Mouse (Mus musculus) CH12.LX (cell line): Measurements from ENCODE around the gene Gramd1a. TPM values are rescaled to one million over a fixed set of nuclear protein-coding genes. Genes with fewer than 3 reads are reported as not detected.

Experiments used
- DNase-seq: peaks from one replicate; pipeline ENCODE4 v3.0.0-alpha.2; 2013; ENCODE audit errors: extremely low read depth
- H3K27ac ChIP-seq: 2 replicates; pipeline ENCODE4 v1.5.1; 2012; ENCODE audit warnings: low read depth, mild to moderate bottlenecking, control low read depth, moderate library complexity; ENCODE audit not compliant: insufficient read depth
- H3K27me3 ChIP-seq: replicated peaks from 2 replicates; pipeline ENCODE3; 2012; ENCODE audit warnings: inconsistent platforms
- H3K36me3 ChIP-seq, 2 experiments: replicated peaks in 1 of 2; 2 replicates each; pipeline versions ENCODE3 to v1.6.1; 2012; ENCODE audit warnings: inconsistent platforms in 1 of 2, low read length in 1 of 2, mild to moderate bottlenecking in 1 of 2, mixed read lengths in 1 of 2, moderate library complexity in 1 of 2; ENCODE audit not compliant: control insufficient read depth in 1 of 2, insufficient read depth in 1 of 2
- H3K4me1 ChIP-seq, 2 experiments: 2 replicates each; pipeline ENCODE4 v1.6.1; 2012; ENCODE audit warnings: inconsistent platforms in 1 of 2, moderate library complexity in 1 of 2; ENCODE audit not compliant: insufficient read depth in 2 of 2, control insufficient read depth in 1 of 2
- H3K4me2 ChIP-seq: 2 replicates; pipeline ENCODE4 v1.6.1; 2012; ENCODE audit warnings: low read depth, mild to moderate bottlenecking, control low read depth; ENCODE audit not compliant: poor library complexity, insufficient read depth, severe bottlenecking
- H3K4me3 ChIP-seq, 3 experiments: fragments of 150-350 bp in 1 of 3; sonication (generic) in 1 of 3; replicated peaks in 1 of 3; 2 replicates each; pipeline versions ENCODE3 to v1.5.1; 2011 to 2012; ENCODE audit warnings: low read depth in 2 of 3, low read length in 2 of 3, mild to moderate bottlenecking in 2 of 3, moderate library complexity in 2 of 3, control low read depth in 1 of 3, improper control_type of control experiment in 1 of 3, inconsistent platforms in 1 of 3, mixed read lengths in 1 of 3; ENCODE audit not compliant: poor library complexity in 1 of 3
- H3K79me2 ChIP-seq: replicated peaks from 2 replicates; pipeline ENCODE4 v1.6.1; 2012; ENCODE audit warnings: mild to moderate bottlenecking, moderate library complexity; ENCODE audit not compliant: control insufficient read depth, poor library complexity, insufficient read depth, severe bottlenecking; ENCODE audit errors: extremely low read depth
- H3K9ac ChIP-seq: 2 replicates; pipeline ENCODE4 v1.6.1; 2012; ENCODE audit warnings: low read depth, mild to moderate bottlenecking, control low read depth, moderate library complexity; ENCODE audit not compliant: insufficient read depth
- H3K9me3 ChIP-seq: replicated peaks from 2 replicates; pipeline ENCODE3; 2012; ENCODE audit warnings: low read length, inconsistent platforms, mixed read lengths
- BHLHE40 ChIP-seq: IDR thresholded peaks from 2 replicates; pipeline ENCODE4 v1.6.1; 2011; ENCODE audit warnings: mild to moderate bottlenecking, low read depth, low read length, improper control_type of control experiment
- CHD1 ChIP-seq: IDR thresholded peaks from 2 replicates; pipeline ENCODE4 v1.6.1; 2012; ENCODE audit warnings: low read depth, low read length, improper control_type of control experiment, inconsistent platforms
- CHD2 ChIP-seq: IDR thresholded peaks from 2 replicates; pipeline ENCODE4 v1.6.1; 2011; ENCODE audit warnings: low read length, improper control_type of control experiment
- CTCF ChIP-seq, 2 experiments: IDR thresholded peaks in 1 of 2; conservative IDR thresholded peaks in 1 of 2; 2 replicates each; pipeline ENCODE4 v1.5.1; 2011 to 2012; ENCODE audit warnings: low read depth in 2 of 2, low read length in 2 of 2, improper control_type of control experiment in 1 of 2, inconsistent platforms in 1 of 2, mild to moderate bottlenecking in 1 of 2, moderate library complexity in 1 of 2
- E2F4 ChIP-seq: IDR thresholded peaks from 2 replicates; pipeline ENCODE4 v1.6.1; 2011; ENCODE audit warnings: low read depth, low read length, improper control_type of control experiment; ENCODE audit not compliant: insufficient replicate concordance
- ELF1 ChIP-seq: IDR thresholded peaks from 2 replicates; pipeline ENCODE4 v1.6.1; 2014; ENCODE audit warnings: low read depth, mild to moderate bottlenecking, inconsistent platforms, low read length, improper control_type of control experiment
- EP300 ChIP-seq: IDR thresholded peaks from 2 replicates; pipeline ENCODE4 v1.6.1; 2011; ENCODE audit warnings: low read length, improper control_type of control experiment
- ETS1 ChIP-seq: conservative IDR thresholded peaks from 2 replicates; pipeline ENCODE4 v1.6.1; 2012; ENCODE audit warnings: low read depth, mild to moderate bottlenecking, inconsistent platforms, low read length, improper control_type of control experiment, moderate library complexity
- GABPA ChIP-seq: IDR thresholded peaks from 2 replicates; pipeline ENCODE4 v1.6.1; 2012; ENCODE audit warnings: low read depth, low read length, improper control_type of control experiment, inconsistent platforms; ENCODE audit not compliant: insufficient replicate concordance
- HCFC1 ChIP-seq: IDR thresholded peaks from 2 replicates; pipeline ENCODE4 v1.6.1; 2012; ENCODE audit warnings: low read depth, mild to moderate bottlenecking, inconsistent platforms, low read length, improper control_type of control experiment
- IRF4 ChIP-seq: IDR thresholded peaks from 2 replicates; pipeline ENCODE4 v1.6.1; 2014; ENCODE audit warnings: low read depth, mild to moderate bottlenecking, inconsistent platforms, low read length, improper control_type of control experiment
- JUN ChIP-seq: IDR thresholded peaks from 2 replicates; pipeline ENCODE4 v1.6.1; 2011; ENCODE audit warnings: low read depth, mild to moderate bottlenecking, low read length, improper control_type of control experiment, moderate library complexity; ENCODE audit not compliant: insufficient read depth
- JUND ChIP-seq: conservative IDR thresholded peaks from 2 replicates; pipeline ENCODE4 v1.6.1; 2011; ENCODE audit warnings: low read depth, low read length, improper control_type of control experiment
- KAT2A ChIP-seq: IDR thresholded peaks from 2 replicates; pipeline ENCODE4 v1.6.1; 2012; ENCODE audit warnings: low read length, improper control_type of control experiment, inconsistent platforms; ENCODE audit not compliant: insufficient replicate concordance
- MAFK ChIP-seq: IDR thresholded peaks from 2 replicates; pipeline ENCODE4 v1.6.1; 2011; ENCODE audit warnings: low read length, improper control_type of control experiment; ENCODE audit not compliant: insufficient replicate concordance
- MAX ChIP-seq: IDR thresholded peaks from 2 replicates; pipeline ENCODE4 v1.6.1; 2011; ENCODE audit warnings: low read length, improper control_type of control experiment
- MAZ ChIP-seq: IDR thresholded peaks from 2 replicates; pipeline ENCODE4 v1.6.1; 2012; ENCODE audit warnings: low read depth, mild to moderate bottlenecking, inconsistent platforms, low read length, improper control_type of control experiment, moderate library complexity
- MEF2A ChIP-seq: IDR thresholded peaks from 2 replicates; pipeline ENCODE4 v1.6.1; 2014; ENCODE audit warnings: low read depth, mild to moderate bottlenecking, inconsistent platforms, low read length, improper control_type of control experiment, borderline replicate concordance
- MXI1 ChIP-seq: IDR thresholded peaks from 2 replicates; pipeline ENCODE4 v1.6.1; 2011; ENCODE audit warnings: mild to moderate bottlenecking, low read depth, low read length, improper control_type of control experiment
- MYC ChIP-seq: IDR thresholded peaks from 2 replicates; pipeline ENCODE4 v1.6.1; 2011; ENCODE audit warnings: low read depth, mild to moderate bottlenecking, improper control_type of control experiment, low read length
- NELFE ChIP-seq: IDR thresholded peaks from 2 replicates; pipeline ENCODE4 v1.6.1; 2011; ENCODE audit warnings: low read depth, low read length, improper control_type of control experiment
- NRF1 ChIP-seq: IDR thresholded peaks from 2 replicates; pipeline ENCODE4 v1.6.1; 2014; ENCODE audit warnings: low read depth, mild to moderate bottlenecking, inconsistent platforms, low read length, improper control_type of control experiment, moderate library complexity
- PAX5 ChIP-seq: IDR thresholded peaks from 2 replicates; pipeline ENCODE4 v1.6.1; 2012; ENCODE audit warnings: low read length, inconsistent platforms, mixed read lengths
- POLR2A ChIP-seq: IDR thresholded peaks from 2 replicates; pipeline ENCODE4 v1.6.1; 2011; ENCODE audit warnings: low read depth, mild to moderate bottlenecking, improper control_type of control experiment, low read length
- POLR2AphosphoS2 ChIP-seq: IDR thresholded peaks from 2 replicates; pipeline ENCODE4 v1.6.1; 2011; ENCODE audit warnings: low read depth, low read length, improper control_type of control experiment
- RAD21 ChIP-seq: IDR thresholded peaks from 2 replicates; pipeline ENCODE4 v1.6.1; 2011; ENCODE audit warnings: low read depth, mild to moderate bottlenecking, low read length, improper control_type of control experiment, moderate library complexity
- RCOR1 ChIP-seq: conservative IDR thresholded peaks from 2 replicates; pipeline ENCODE4 v1.6.1; 2012; ENCODE audit warnings: low read depth, mild to moderate bottlenecking, inconsistent platforms, low read length, improper control_type of control experiment
- SIN3A ChIP-seq: IDR thresholded peaks from 2 replicates; pipeline ENCODE4 v1.6.1; 2012; ENCODE audit warnings: low read length, improper control_type of control experiment, inconsistent platforms
- SMC3 ChIP-seq: IDR thresholded peaks from 2 replicates; pipeline ENCODE4 v1.6.1; 2011; ENCODE audit warnings: low read depth, low read length, improper control_type of control experiment
- TBP ChIP-seq: conservative IDR thresholded peaks from 2 replicates; pipeline ENCODE4 v1.6.1; 2011; ENCODE audit warnings: low read depth, low read length, improper control_type of control experiment
- TCF12 ChIP-seq: IDR thresholded peaks from 2 replicates; pipeline ENCODE4 v1.6.1; 2014; ENCODE audit warnings: low read depth, mild to moderate bottlenecking, inconsistent platforms, low read length, improper control_type of control experiment
- UBTF ChIP-seq: IDR thresholded peaks from 2 replicates; pipeline ENCODE4 v1.6.1; 2012; ENCODE audit warnings: low read depth, mild to moderate bottlenecking, inconsistent platforms, low read length, improper control_type of control experiment, moderate library complexity
- USF1 ChIP-seq: IDR thresholded peaks from 2 replicates; pipeline ENCODE4 v1.6.1; 2014; ENCODE audit warnings: low read depth, mild to moderate bottlenecking, inconsistent platforms, low read length, improper control_type of control experiment
- USF2 ChIP-seq: conservative IDR thresholded peaks from 2 replicates; pipeline ENCODE4 v1.6.1; 2011; ENCODE audit warnings: low read depth, low read length, improper control_type of control experiment
- ZC3H11A ChIP-seq: IDR thresholded peaks from 2 replicates; pipeline ENCODE4 v1.6.1; 2012; ENCODE audit warnings: low read depth, mild to moderate bottlenecking, inconsistent platforms, low read length, improper control_type of control experiment
- ZKSCAN1 ChIP-seq: IDR thresholded peaks from 2 replicates; pipeline ENCODE4 v1.6.1; 2012; ENCODE audit warnings: low read depth, inconsistent platforms, low read length, improper control_type of control experiment, borderline replicate concordance
- ZMIZ1 ChIP-seq: IDR thresholded peaks from 2 replicates; pipeline ENCODE4 v1.6.1; 2012; ENCODE audit warnings: low read depth, mild to moderate bottlenecking, inconsistent platforms, low read length, improper control_type of control experiment
- ZNF384 ChIP-seq: IDR thresholded peaks from 2 replicates; pipeline ENCODE4 v1.6.1; 2012; ENCODE audit warnings: low read depth, low read length, improper control_type of control experiment, inconsistent platforms
- dilution Hi-C: fragments of 300-500 bp; cut with MboI; formaldehyde crosslinking; loops from 2 replicates; pipeline ENCODE4 v1.14.3; 2020; ENCODE audit warnings: low sequenced_read_pairs; ENCODE audit not compliant: extremely low pct_unique_long_range_greater_than_20kb, extremely low pct_ligation_motif_present
- in situ Hi-C: fragments of 300-500 bp; cut with MboI; formaldehyde crosslinking; loops from 3 replicates; pipeline ENCODE4 v1.14.3; 2019; ENCODE audit warnings: low sequenced_read_pairs, low pct_ligation_motif_present, low pct_unique_long_range_greater_than_20kb, mixed read lengths
- polyA plus RNA-seq: library from polyadenylated mRNA; unstranded; fragments of >175 nt; gene quantifications from 2 replicates; pipeline ENCODE4 v1.2.1, GENCODE M21; 2012; ENCODE audit warnings: low read depth; ENCODE audit not compliant: insufficient read length
- total RNA-seq, 2 experiments: library from RNA; depleted of rRNA; stranded (reverse); fragments of 300-350 nt in 1 of 2; fragments of >200 nt in 1 of 2; gene quantifications; 2 replicates each; pipeline ENCODE4 v1.2.3; 2012 to 2014

Gene Gramd1a
- total and polyA plus RNA-seq, 3 experiments = 49.5 to 90.7 (median 86.0) TPM

GRCm38 (mm10) chr7:31150566-31151300 lies 5.0 kb downstream of the Gramd1a start:
- DNase-seq = peak; percentile 80
- no peak for TF ChIP-seq MAFK
- TF ChIP-seq ZC3H11A = no peak
- TF ChIP-seq TBP = no peak
- no peak for TF ChIP-seq POLR2AphosphoS2
- no peak for TF ChIP-seq ETS1
- no peak for TF ChIP-seq MAX
- no peak; the same call in 1 of the 2 replicates for TF ChIP-seq MAZ
- no peak; the same call in 1 of the 2 replicates for TF ChIP-seq ZMIZ1
- no peak for TF ChIP-seq GABPA
- no peak for TF ChIP-seq SMC3
- TF ChIP-seq PAX5 = no peak
- no peak for TF ChIP-seq RAD21
- peak; percentile 27; the same call in 1 of the 2 replicates for TF ChIP-seq MXI1
- no peak for TF ChIP-seq HCFC1
- 0 out of 2 replicates have a peak, but pooled peaks have one; percentile 4 for TF ChIP-seq KAT2A
- peak; percentile 56 for TF ChIP-seq TCF12
- no peak for TF ChIP-seq EP300
- no peak; the same call in 1 of the 2 replicates for TF ChIP-seq SIN3A
- TF ChIP-seq IRF4 = no peak
- TF ChIP-seq NELFE = no peak; the same call in 1 of the 2 replicates
- TF ChIP-seq CHD1 = no peak; the same call in 1 of the 2 replicates
- TF ChIP-seq USF1 = no peak
- TF ChIP-seq NRF1 = no peak
- 0 out of 2 replicates have a peak, but pooled peaks have one; percentile 25 for TF ChIP-seq ELF1
- no peak for TF ChIP-seq BHLHE40
- no peak for TF ChIP-seq JUN
- TF ChIP-seq POLR2A = peak; percentile 56; the same call in 1 of the 2 replicates
- no peak for TF ChIP-seq ZNF384
- no peak for TF ChIP-seq CTCF (conservative IDR thresholded peaks at IDR 0.05 in 1 of 2, IDR thresholded peaks at IDR 0.05 in 1 of 2; ENCODE audit: low read depth in 2 of 2, low read length in 2 of 2)
- peak; percentile 11; the same call in 1 of the 2 replicates for TF ChIP-seq CHD2
- TF ChIP-seq ZKSCAN1 = no peak
- no peak for TF ChIP-seq MYC
- TF ChIP-seq RCOR1 = no peak
- no peak for TF ChIP-seq JUND
- no peak for TF ChIP-seq USF2
- no peak for TF ChIP-seq E2F4
- peak; percentile 89; the same call in 1 of the 2 replicates for TF ChIP-seq UBTF
- no peak for TF ChIP-seq MEF2A
- in situ Hi-C loops (no loop called here), dilution Hi-C loops (no loop called here)
- Histone ChIP-seq H3K4me3 (peak overlapping the region; percentile 82 to 97 (median 96)), H3K27me3 (no peaks in the 10 kb centered on the region), H3K4me1 (peaks cover 21 to 54% of the 10 kb centered on the region in 2 experiments), H3K36me3 (peaks cover 13 to 36% of the 10 kb centered on the region in 2 experiments), H3K9ac (peak overlapping the region; percentile 85), H3K27ac (peak overlapping the region; percentile 89), H3K4me2 (peak overlapping the region; percentile 58; the same call in 1 of the 2 replicates), H3K9me3 (no peaks in the 10 kb centered on the region), H3K79me2 (peaks cover 48% of the 10 kb centered on the region)
